In genomic region chr4:55526247-55527115, GRCm38 (mm10) we compare ENCODE assay signal across 11 mouse cellular contexts. TPM values are rescaled to one million over a fixed set of nuclear protein-coding genes. Genes with fewer than 3 reads are reported as not detected.
A peak's percentile ranks its signal among the peaks of the same experiment; 100 is the strongest.
DNase-seq lines count a peak whose midpoint lies in the region; ATAC-seq and TF ChIP-seq lines count a peak whose summit lies in the region.
"Had no signal": no experiment of that assay in that cellular context is flagged by ENCODE, and none has a peak within 500 bp of the region (broad histone marks: within the 10 kb centered on the region; RNA-seq: fewer than 3 reads in every experiment).

No protein-coding gene starts in this region.

- ATAC-seq in lung, embryonic 14.5 days (ENCODE audit: insufficient read depth) = no peak
- no peak for ATAC-seq in embryonic facial prominence, embryonic 15.5 days (ENCODE audit: insufficient number of reproducible peaks, low FRiP score, low TSS enrichment, low read depth)
- ATAC-seq: Patski had no signal

- H3K9ac ChIP-seq in heart, adult 2 months (ENCODE audit: low read depth, low read length) = no peak overlapping the region
- no peak overlapping the region for H3K9ac ChIP-seq in lung, embryonic 14.5 days
- no peak overlapping the region for H3K9ac ChIP-seq in embryonic facial prominence, embryonic 15.5 days
- H3K9ac ChIP-seq: hindbrain, embryonic 15.5 days had no signal

- H3K36me3 ChIP-seq in heart, adult 2 months (ENCODE audit: control insufficient read depth, insufficient read depth, low read length) = peaks cover 14% of the 10 kb centered on the region
- no peaks in the 10 kb centered on the region for H3K36me3 ChIP-seq in lung, embryonic 14.5 days (ENCODE audit: insufficient read depth)
- no peaks in the 10 kb centered on the region for H3K36me3 ChIP-seq in embryonic facial prominence, embryonic 15.5 days
- H3K36me3 ChIP-seq: hindbrain, embryonic 15.5 days had no signal

- no peak for DNase-seq in heart, adult 2 months
- no peak for DNase-seq in heart, postnatal 14 days
- DNase-seq in lung, embryonic 14.5 days = peak; percentile 76
- no peak for DNase-seq in lung, postnatal 4 days
- DNase-seq in NIH3T3 (ENCODE audit: low read depth) = peak; percentile 78
- no peak for DNase-seq in cerebellum, adult 11-12 months
- no peak for DNase-seq in c-Kit-positive CD71-positive TER-119-positive erythroid progenitor cells, embryonic 14.5 days (ENCODE audit: low spot score)
- DNase-seq: gastrocnemius, postnatal 36 days had no signal

- TF ChIP-seq EP300 in heart, adult 2 months (IDR thresholded peaks at IDR 0.05; ENCODE audit: insufficient read depth, low read depth, low read length) = no peak

- 63% methylated on average over 5 of the region's 5 CpGs for WGBS in heart, adult 2 months
- 68% methylated on average over 5 of the region's 5 CpGs for WGBS in lung, embryonic 14.5 days
- 33% methylated on average over 5 of the region's 5 CpGs for WGBS in embryonic facial prominence, embryonic 15.5 days

- H3K4me2 ChIP-seq in lung, embryonic 14.5 days = no peak overlapping the region
- H3K4me2 ChIP-seq in embryonic facial prominence, embryonic 15.5 days (replicated peaks) = peak overlapping the region; percentile 1; the same call in 1 of the 2 replicates
- H3K4me2 ChIP-seq: hindbrain, embryonic 15.5 days had no signal

- no peaks in the 10 kb centered on the region for H3K27me3 ChIP-seq in heart, adult 2 months (ENCODE audit: control insufficient read depth, insufficient read depth, low read length)
- peaks cover 13% of the 10 kb centered on the region for H3K27me3 ChIP-seq in lung, embryonic 14.5 days (ENCODE audit: insufficient read depth, low read length)
- no peaks in the 10 kb centered on the region for H3K27me3 ChIP-seq in embryonic facial prominence, embryonic 15.5 days
- H3K27me3 ChIP-seq: Patski had no signal

- TF ChIP-seq CTCF in heart, adult 2 months (IDR thresholded peaks at IDR 0.05) = peak; percentile 66
- peak; percentile 45 for TF ChIP-seq CTCF in lung, embryonic 14.5 days (IDR thresholded peaks at IDR 0.05; ENCODE audit: low read depth)

- H3K27ac ChIP-seq in heart, adult 2 months = no peak overlapping the region
- H3K27ac ChIP-seq in lung, embryonic 14.5 days (ENCODE audit: low read depth) = no peak overlapping the region
- H3K27ac ChIP-seq in embryonic facial prominence, embryonic 15.5 days (replicated peaks) = no peak overlapping the region
- H3K27ac ChIP-seq: hindbrain, embryonic 15.5 days had no signal

- 0 out of 2 replicates have a peak overlapping the region, but pooled peaks have one; percentile 2 for H3K4me3 ChIP-seq in heart, adult 2 months
- H3K4me3 ChIP-seq in lung, embryonic 14.5 days (ENCODE audit: low read depth, low read length) = no peak overlapping the region
- H3K4me3 ChIP-seq in embryonic facial prominence, embryonic 15.5 days (replicated peaks) = no peak overlapping the region
- H3K4me3 ChIP-seq: hindbrain, embryonic 15.5 days had no signal

- H3K79me2 ChIP-seq in heart, adult 2 months (replicated peaks; ENCODE audit: control insufficient read depth, insufficient read depth, low read length) = no peaks in the 10 kb centered on the region

- intact Hi-C loops in heart, adult 2 months (cut with DNase I) = loop anchor here (2.0 to 5.0 kb wide), 2 partner anchors 696 to 836 kb away; no protein-coding TSS in a partner anchor
- intact Hi-C loops in heart, postnatal 14 days (cut with DNase I) = no loop called here

- no peaks in the 10 kb centered on the region for H3K4me1 ChIP-seq in heart, adult 2 months (ENCODE audit: control insufficient read depth, insufficient read depth, low read length)
- H3K4me1 ChIP-seq in lung, embryonic 14.5 days (ENCODE audit: insufficient read depth) = no peaks in the 10 kb centered on the region
- H3K4me1 ChIP-seq in embryonic facial prominence, embryonic 15.5 days = peaks cover 26% of the 10 kb centered on the region

- no peaks in the 10 kb centered on the region for H3K9me3 ChIP-seq in lung, embryonic 14.5 days (ENCODE audit: low read depth, low read length)
- H3K9me3 ChIP-seq in embryonic facial prominence, embryonic 15.5 days (replicated peaks) = no peaks in the 10 kb centered on the region
- H3K9me3 ChIP-seq: hindbrain, embryonic 15.5 days had no signal

- TF ChIP-seq POLR2A in heart, adult 2 months (IDR thresholded peaks at IDR 0.05; ENCODE audit: insufficient read depth, low read depth, low read length) = no peak

RNA-seq across cellular contexts. Expression of gene Klf4, which starts 5.8 kb away (rescaled TPM):
- 10 to 100 TPM; 35.6 to 43.4 TPM for total RNA-seq in heart, adult 2 months (2021)
- 17.5 and 27.2 TPM in 2 replicates for polyA plus RNA-seq in heart, adult 2 months (2012; rRNA removed)
- total RNA-seq in heart, postnatal 14 days (2021) = 10 to 100 TPM; 58.8 to 59.1 TPM
- polyA plus RNA-seq in lung, embryonic 14.5 days (2014; fragmentation: Nextera tagmentation; extraction: Ambion mirVana) = 4.6 and 5.1 TPM in 2 replicates
- 43.0 and 45.2 TPM in 2 replicates for polyA plus RNA-seq in embryonic facial prominence, embryonic 15.5 days (2015; fragmentation: Nextera tagmentation; extraction: Ambion mirVana)

Comparison
In these comparisons a context has a peak if more than half of its experiments do, and no peak if none do; other contexts are left out.
1. DNase-seq: peak in lung, embryonic 14.5 days (single experiment) and NIH3T3 (single experiment); none in heart, adult 2 months (0 of 2), heart, postnatal 14 days (0 of 2), lung, postnatal 4 days (0 of 2), cerebellum, adult 11-12 months (single experiment) and c-Kit-positive CD71-positive TER-119-positive erythroid progenitor cells, embryonic 14.5 days (single experiment).